In the genomic region with DNA sequence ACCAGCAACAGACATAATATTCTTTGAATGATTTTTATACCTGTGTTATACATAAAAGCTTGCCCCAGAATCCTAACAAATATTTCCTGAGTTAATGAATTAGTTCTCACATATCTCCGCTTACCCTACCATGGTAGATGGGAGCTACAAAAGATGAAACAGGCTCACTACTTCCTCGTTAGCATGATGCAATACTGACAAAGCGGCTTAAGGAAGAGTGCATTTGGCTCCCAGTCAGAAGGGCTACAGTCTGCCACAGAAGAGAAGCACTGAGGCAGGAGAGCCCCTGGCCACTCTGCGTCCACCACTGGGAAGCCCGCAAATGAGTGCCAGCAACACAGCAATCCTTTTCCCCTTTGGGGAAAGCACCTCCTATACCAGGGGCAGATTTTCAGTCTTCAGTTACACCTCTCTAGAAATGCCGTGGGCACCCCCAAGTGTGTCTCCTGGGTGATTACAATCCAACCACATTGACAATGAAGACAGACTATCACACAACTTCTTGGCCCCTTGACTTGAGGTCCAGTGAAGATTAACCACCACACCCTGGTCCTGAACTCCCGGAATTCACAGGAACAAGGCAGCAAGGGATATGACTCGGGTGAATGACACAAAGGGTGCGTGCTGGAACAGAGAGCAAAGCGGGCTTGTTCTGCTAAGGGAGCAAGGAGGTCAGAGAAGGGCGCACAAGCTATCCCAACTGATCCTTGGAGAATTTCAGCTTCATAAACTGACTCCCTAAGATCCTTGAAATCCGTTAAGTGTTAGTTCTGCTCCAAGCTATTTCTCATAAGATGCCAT, we compare ENCODE assay signal across 13 mouse cellular contexts. TPM values are rescaled to one million over a fixed set of nuclear protein-coding genes. Genes with fewer than 3 reads are reported as not detected.
DNase-seq lines count a peak whose midpoint lies in the region; ATAC-seq and TF ChIP-seq lines count a peak whose summit lies in the region.
"Had no signal": no experiment of that assay in that cellular context is flagged by ENCODE, and none has a peak within 500 bp of the region (broad histone marks: within the 10 kb centered on the region; RNA-seq: fewer than 3 reads in every experiment).

No protein-coding gene starts in this region.

- no peaks in the 10 kb centered on the region for H3K27me3 ChIP-seq in heart, embryonic 16.5 days (ENCODE audit: control insufficient read depth, insufficient read depth, low read length)
- H3K27me3 ChIP-seq in myocyte (ENCODE audit: control insufficient read depth, insufficient read depth, insufficient read length): no peaks in the 10 kb centered on the region
- H3K27me3 ChIP-seq: neural tube, embryonic 12.5 days had no signal

- WGBS in heart, embryonic 16.5 days: 80% methylated on average over 12 of the region's 12 CpGs

- H3K27ac ChIP-seq in layer of hippocampus, adult 2 months: peak overlapping the region; percentile 69
- H3K27ac ChIP-seq in brown adipose tissue, adult 24 weeks (replicated peaks; ENCODE audit: low read depth, low read length): peak overlapping the region; percentile 99
- peak overlapping the region; percentile 97 for H3K27ac ChIP-seq in heart, embryonic 16.5 days (ENCODE audit: low read length)
- H3K27ac ChIP-seq: neural tube, embryonic 12.5 days had no signal

- peaks cover 40% of the 10 kb centered on the region for H3K4me1 ChIP-seq in brown adipose tissue, adult 24 weeks (ENCODE audit: control insufficient read depth, insufficient read depth, insufficient read length, low read length)
- H3K4me1 ChIP-seq in heart, embryonic 16.5 days (ENCODE audit: control insufficient read depth, insufficient read depth, low read length): peaks cover 60% of the 10 kb centered on the region

- DNase-seq in layer of hippocampus, adult 2 months (ENCODE audit: low spot score in 2 of 2): no peak
- no peak for DNase-seq in layer of hippocampus, adult 8-10 months (ENCODE audit: low spot score in 2 of 2)
- no peak for DNase-seq in cerebellum, adult 11-12 months
- DNase-seq in adipocyte (ENCODE audit: low spot score): no peak
- DNase-seq: adrenal gland, postnatal 14 days; cerebellum, adult 9-11 months; right cerebral cortex, postnatal 4 days; thymus, postnatal 36 days had no signal

- H3ac ChIP-seq in myocyte (ENCODE audit: control insufficient read depth, insufficient read length): no peak overlapping the region

- H3K36me3 ChIP-seq in heart, embryonic 16.5 days (ENCODE audit: control insufficient read depth, insufficient read depth): peaks cover 4% of the 10 kb centered on the region; the same call in 1 of the 2 replicates
- peaks cover 18% of the 10 kb centered on the region for H3K36me3 ChIP-seq in myocyte (ENCODE audit: control insufficient read depth, insufficient read depth)

- H3K9ac ChIP-seq in heart, embryonic 16.5 days (ENCODE audit: low read length): peak overlapping the region; percentile 53
- H3K9ac ChIP-seq: neural tube, embryonic 12.5 days had no signal

- 0 out of 2 replicates have a peak, but pooled peaks cover 4% of the 10 kb centered on the region for H3K9me3 ChIP-seq in heart, embryonic 16.5 days (replicated peaks; ENCODE audit: control insufficient read depth, low read length)

- H3K4me2 ChIP-seq in heart, embryonic 16.5 days (ENCODE audit: low read depth, low read length): 0 out of 2 replicates have a peak overlapping the region, but pooled peaks have one; percentile 36
- peak overlapping the region; percentile 73 for H3K4me2 ChIP-seq in myocyte (ENCODE audit: low read depth)
- H3K4me2 ChIP-seq: neural tube, embryonic 12.5 days had no signal

- H3K4me3 ChIP-seq in layer of hippocampus, adult 2 months: no peak overlapping the region
- no peak overlapping the region for H3K4me3 ChIP-seq in brown adipose tissue, adult 24 weeks (ENCODE audit: insufficient read depth, low read depth, low read length)
- H3K4me3 ChIP-seq in heart, embryonic 16.5 days (ENCODE audit: low read length): no peak overlapping the region
- no peak overlapping the region for H3K4me3 ChIP-seq in myocyte
- H3K4me3 ChIP-seq: neural tube, embryonic 12.5 days had no signal

- TF ChIP-seq CTCF in layer of hippocampus, adult 2 months (conservative IDR thresholded peaks at IDR 0.05): no peak

- peaks cover 99% of the 10 kb centered on the region for H3K79me2 ChIP-seq in myocyte (ENCODE audit: control insufficient read depth, insufficient read depth)

- no peak for ATAC-seq in heart, embryonic 16.5 days (replicated peaks; ENCODE audit: extremely low read depth, insufficient read depth, low FRiP score)
- ATAC-seq: hindbrain, postnatal 0 days had no signal

- no peak for TF ChIP-seq POLR2A in myocyte (IDR thresholded peaks at IDR 0.05; ENCODE audit: insufficient read length, low read depth)

TF ChIP-seq in myocyte, 11 proteins besides CTCF, POLR2A, EP300 and RAD21:
- TF ChIP-seq E2F4 (IDR thresholded peaks at IDR 0.05; ENCODE audit: insufficient read depth) (no peak), TCF3 (IDR thresholded peaks at IDR 0.05; ENCODE audit: insufficient read length, low read depth) (no peak), REST (IDR thresholded peaks at IDR 0.05; ENCODE audit: insufficient read depth, insufficient read length) (no peak), TCF12 (IDR thresholded peaks at IDR 0.05; ENCODE audit: insufficient read depth, poor library complexity, severe bottlenecking) (no peak), CEBPB (IDR thresholded peaks at IDR 0.05; ENCODE audit: insufficient read depth, poor library complexity, severe bottlenecking) (no peak), USF1 (IDR thresholded peaks at IDR 0.05; ENCODE audit: low read depth) (no peak), MAX (IDR thresholded peaks at IDR 0.05; ENCODE audit: low read depth) (no peak), MYOG (IDR thresholded peaks at IDR 0.05; ENCODE audit: control insufficient read depth in 1 of 3, insufficient read depth in 1 of 3, insufficient read length in 2 of 3, low read depth in 2 of 3) (no peak), SRF (IDR thresholded peaks at IDR 0.05; ENCODE audit: control insufficient read depth, insufficient read length, low read depth) (no peak), MYOD1 (IDR thresholded peaks at IDR 0.05; ENCODE audit: control insufficient read depth in 1 of 3, insufficient read length in 2 of 3, low read depth in 2 of 3) (no peak), POLR2AphosphoS2 (IDR thresholded peaks at IDR 0.05; ENCODE audit: insufficient read length, low read depth) (no peak)
TF ChIP-seq in myocyte: peak in this region for 0.

RNA-seq across cellular contexts. Expression of a gene that starts 19.2 kb away (rescaled TPM):
- total RNA-seq in layer of hippocampus, adult 2 months (2021): 10 to 100 TPM; 31.2 to 34.2 TPM
- 10 to 100 TPM; 37.4 to 43.1 (median 38.4) TPM for total RNA-seq in layer of hippocampus, adult 8-10 months (2022)
- polyA plus RNA-seq in brown adipose tissue, adult 24 weeks (2012; ENCODE audit: insufficient read depth, insufficient read length, missing spikeins): 112 and 125 TPM in 2 replicates
- 289 and 296 TPM in 2 replicates for polyA plus RNA-seq in heart, embryonic 16.5 days (2015; fragmentation: Nextera tagmentation; extraction: Ambion mirVana)
- polyA plus RNA-seq in myocyte (2012; fragmentation: generic; extraction: Trizol): 250 TPM
